Mouse (Mus musculus) Patski (cell line): Measurements from ENCODE around the gene Nav2. TPM values are rescaled to one million over a fixed set of nuclear protein-coding genes. Genes with fewer than 3 reads are reported as not detected.

ENCODE experiments used
- ATAC-seq: fragments of 100-300 bp; one replicate; pipeline ENCODE4 v1.8.0; 2021
- CTCF ChIA-PET: fragments of 350-600 bp; sonication (Branson Sonifier 250); formaldehyde crosslinking; loops from one replicate; lab custom pipeline; 2022; ENCODE audit warnings: inconsistent platforms; lab: Charles Lee
- POLR2A ChIA-PET: fragments of 350-600 bp; sonication (Branson Sonifier 250); formaldehyde crosslinking; loops from one replicate; lab custom pipeline; 2022; ENCODE audit warnings: antibody characterized with exemption, inconsistent platforms; lab: Charles Lee
- DNase-seq: peaks from one replicate; pipeline ENCODE4 v3.0.0-alpha.2; 2011; ENCODE audit warnings: low read depth, low spot score
- H3K27me3 ChIP-seq: fragments of 371-371 bp; one replicate; pipeline ENCODE4 v1.5.1; 2021
- CTCF ChIP-seq: fragments of 100-300 bp; IDR thresholded peaks from one replicate; pipeline ENCODE4 v1.5.1; 2021
- in situ Hi-C: fragments of 300-500 bp; cut with MboI; formaldehyde crosslinking; loops from 3 replicates; pipeline ENCODE4 v1.11.1; 2018; ENCODE audit warnings: low pct_unique_long_range_greater_than_20kb, mixed read lengths
- polyA plus RNA-seq: library from polyadenylated mRNA; unstranded; gene quantifications from one replicate; pipeline ENCODE4 v1.2.3, GENCODE M21; 2021

Nav2 gene
- polyA plus RNA-seq, 1 experiment from 2014 or later, result 13.3 TPM

GRCm38 (mm10) chr7:49012027-49012426 lies 103.5 kb downstream of the Nav2 start:
- ChIA-PET POLR2A (no interaction called here), CTCF (no interaction called here)
- no peaks in the 10 kb centered on the region for H3K27me3 ChIP-seq
- ATAC-seq (no peak), DNase-seq (no peak)
- no peak for TF ChIP-seq CTCF
- in situ Hi-C loops, result no loop called here

- in situ Hi-C loops, result no loop called here
- ATAC-seq, result no peak
- TF ChIP-seq CTCF, result no peak
- DNase-seq, result no peak
- CTCF ChIA-PET, result interaction anchor here (1.2 kb wide), 1 partner anchor 10 kb away, joined by 4 read pairs; no protein-coding TSS in a partner anchor
- POLR2A ChIA-PET, result no interaction called here
- no peaks in the 10 kb centered on the region for H3K27me3 ChIP-seq
Observed at GRCm38 (mm10) chr7:49014480-49014879, 106.0 kb downstream of the Nav2 start.

- CTCF ChIA-PET, result no interaction called here
- no peaks in the 10 kb centered on the region for H3K27me3 ChIP-seq
- POLR2A ChIA-PET, result no interaction called here
- ATAC-seq (no peak), DNase-seq (no peak)
- in situ Hi-C loops, result no loop called here
- TF ChIP-seq CTCF, result no peak
Observed at GRCm38 (mm10) chr7:49015297-49015696, 106.8 kb downstream of the Nav2 start.

GRCm38 (mm10) chr7:49016088-49016487 lies 107.6 kb downstream of the Nav2 start:
- ATAC-seq (no peak), DNase-seq (no peak)
- H3K27me3 ChIP-seq, result no peaks in the 10 kb centered on the region
- no peak for TF ChIP-seq CTCF
- POLR2A ChIA-PET, result interaction anchor here (0.6 kb wide), 1 partner anchor 38 kb away, joined by 3 read pairs; no protein-coding TSS in a partner anchor
- in situ Hi-C loops, result no loop called here
- CTCF ChIA-PET, result no interaction called here

GRCm38 (mm10) chr7:49017794-49018193 lies 109.3 kb downstream of the Nav2 start:
- in situ Hi-C loops, result no loop called here
- ChIA-PET POLR2A (no interaction called here), CTCF (no interaction called here)
- DNase-seq, result no peak
- no peaks in the 10 kb centered on the region for H3K27me3 ChIP-seq
- TF ChIP-seq CTCF, result no peak
- ATAC-seq, result no peak

GRCm38 (mm10) chr7:49018478-49018914 lies 110.0 kb downstream of the Nav2 start:
- in situ Hi-C loops, result no loop called here
- CTCF ChIA-PET, result no interaction called here
- DNase-seq (no peak), ATAC-seq (no peak)
- POLR2A ChIA-PET, result interaction anchor here (0.6 kb wide), 1 partner anchor 72 kb away, joined by 4 read pairs; no protein-coding TSS in a partner anchor
- no peak for TF ChIP-seq CTCF
- H3K27me3 ChIP-seq, result no peaks in the 10 kb centered on the region

- no peaks in the 10 kb centered on the region for H3K27me3 ChIP-seq
- ATAC-seq (no peak), DNase-seq (no peak)
- ChIA-PET CTCF (no interaction called here), POLR2A (no interaction called here)
- no peak for TF ChIP-seq CTCF
- in situ Hi-C loops, result no loop called here
Observed at GRCm38 (mm10) chr7:49025026-49025815, 116.7 kb downstream of the Nav2 start.

GRCm38 (mm10) chr7:49025991-49026390 lies 117.5 kb downstream of the Nav2 start:
- CTCF ChIA-PET, result no interaction called here
- H3K27me3 ChIP-seq, result no peaks in the 10 kb centered on the region
- POLR2A ChIA-PET, result no interaction called here
- DNase-seq (no peak), ATAC-seq (no peak)
- TF ChIP-seq CTCF, result no peak
- in situ Hi-C loops, result no loop called here

GRCm38 (mm10) chr7:49026466-49026865 lies 118.0 kb downstream of the Nav2 start:
- ATAC-seq, result no peak
- in situ Hi-C loops, result no loop called here
- CTCF ChIA-PET, result no interaction called here

GRCm38 (mm10) chr7:49029282-49030012 lies 120.9 kb downstream of the Nav2 start:
- ChIA-PET CTCF (interaction anchor here (1.0 to 1.6 kb wide), 2 partner anchors 46 to 96 kb away, joined by 3 read pairs; no protein-coding TSS in a partner anchor), POLR2A (no interaction called here)
- in situ Hi-C loops, result no loop called here
- DNase-seq, result peak; percentile 20
- no peaks in the 10 kb centered on the region for H3K27me3 ChIP-seq
- TF ChIP-seq CTCF, result no peak
- ATAC-seq, result peak; percentile 66

More at GRCm38 (mm10) chr7:49026466-49026865, 118.0 kb downstream of the Nav2 start:
- TF ChIP-seq CTCF, result no peak
- POLR2A ChIA-PET, result no interaction called here
- H3K27me3 ChIP-seq, result no peaks in the 10 kb centered on the region
- DNase-seq, result no peak

GRCm38 (mm10) chr7:49032216-49032615 lies 123.7 kb downstream of the Nav2 start:
- H3K27me3 ChIP-seq, result no peaks in the 10 kb centered on the region
- in situ Hi-C loops, result no loop called here
- peak; percentile 64 for DNase-seq
- ChIA-PET POLR2A (interaction anchor here (1.2 kb wide), 1 partner anchor 43 kb away, joined by 6 read pairs; no protein-coding TSS in a partner anchor), CTCF (interaction anchor here (1.3 kb wide), 1 partner anchor 11 kb away, joined by 3 read pairs; no protein-coding TSS in a partner anchor)
- TF ChIP-seq CTCF, result no peak
- peak; percentile 71 for ATAC-seq
